Mouse (Mus musculus): ENCODE measurements at regions not wholly inside any gene's neighbourhood (a gene's known extent, or its start where the extent isn't known, plus 50 kb on each side); places are given as distances from the start of the nearest gene placed in this dataset.

GRCm38 (mm10) chr11:86430287-86430686, 54.2 kb upstream of the Rnft1 start:
- 89% methylated on average over 2 of the region's 2 CpGs for WGBS
- DNase-seq: no peak
- H3K4me3 ChIP-seq (replicated peaks; ENCODE audit: low read depth, low read length): no peak overlapping the region
- H3K27me3 ChIP-seq (ENCODE audit: control insufficient read depth, insufficient read depth, low read length): no peaks in the 10 kb centered on the region
- no peaks in the 10 kb centered on the region for H3K4me1 ChIP-seq (ENCODE audit: control insufficient read depth, insufficient read depth, low read length)
- H3K9ac ChIP-seq (replicated peaks; ENCODE audit: low read length): no peak overlapping the region
- no peaks in the 10 kb centered on the region for H3K9me3 ChIP-seq (ENCODE audit: control insufficient read depth, low read length)
- ATAC-seq (ENCODE audit: low FRiP score, low TSS enrichment): no peak
- H3K4me2 ChIP-seq (ENCODE audit: low read length): no peak overlapping the region
- no peaks in the 10 kb centered on the region for H3K36me3 ChIP-seq (ENCODE audit: control insufficient read depth, insufficient read depth, low read length)
- H3K27ac ChIP-seq (replicated peaks; ENCODE audit: low read depth, low read length): no peak overlapping the region

DNA sequence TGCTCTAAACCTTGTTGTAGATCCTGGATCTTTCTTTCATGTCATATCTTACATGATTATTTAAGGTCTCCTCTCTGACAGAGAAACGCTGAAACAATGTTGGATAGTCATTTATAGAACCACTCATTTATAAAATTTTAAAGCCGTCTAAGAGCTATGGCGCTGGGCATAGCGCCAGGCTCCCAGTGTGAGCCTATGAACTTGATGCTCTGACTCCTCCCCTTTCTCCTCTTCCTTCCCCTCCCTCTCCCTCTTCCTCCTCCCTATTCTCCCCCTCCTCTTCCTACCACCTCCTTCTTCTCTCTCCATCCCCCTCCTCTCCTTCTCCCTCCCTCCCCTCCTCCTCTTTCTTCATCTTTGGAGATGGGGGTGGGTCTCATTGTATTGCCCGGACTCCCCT, 52.9 kb upstream of the Rnft1 start:
- Histone ChIP-seq H3K4me3 (replicated peaks; ENCODE audit: low read depth, low read length) (no peak overlapping the region), H3K4me2 (ENCODE audit: low read length) (no peak overlapping the region), H3K36me3 (ENCODE audit: control insufficient read depth, insufficient read depth, low read length) (no peaks in the 10 kb centered on the region), H3K27me3 (ENCODE audit: control insufficient read depth, insufficient read depth, low read length) (no peaks in the 10 kb centered on the region), H3K4me1 (ENCODE audit: control insufficient read depth, insufficient read depth, low read length) (no peaks in the 10 kb centered on the region), H3K9ac (replicated peaks; ENCODE audit: low read length) (no peak overlapping the region), H3K9me3 (ENCODE audit: control insufficient read depth, low read length) (no peaks in the 10 kb centered on the region), H3K27ac (replicated peaks; ENCODE audit: low read depth, low read length) (no peak overlapping the region)
- ATAC-seq (ENCODE audit: low FRiP score, low TSS enrichment): no peak
- no peak for DNase-seq
- WGBS: 85% methylated on average over 5 of the region's 5 CpGs

- DNase-seq (no peak), ATAC-seq (ENCODE audit: low FRiP score, low TSS enrichment) (no peak)
- Histone ChIP-seq H3K4me1 (ENCODE audit: control insufficient read depth, insufficient read depth, low read length) (no peaks in the 10 kb centered on the region), H3K9ac (replicated peaks; ENCODE audit: low read length) (no peak overlapping the region), H3K9me3 (ENCODE audit: control insufficient read depth, low read length) (no peaks in the 10 kb centered on the region), H3K27me3 (ENCODE audit: control insufficient read depth, insufficient read depth, low read length) (no peaks in the 10 kb centered on the region), H3K4me3 (replicated peaks; ENCODE audit: low read depth, low read length) (no peak overlapping the region), H3K4me2 (ENCODE audit: low read length) (no peak overlapping the region), H3K27ac (replicated peaks; ENCODE audit: low read depth, low read length) (no peak overlapping the region), H3K36me3 (ENCODE audit: control insufficient read depth, insufficient read depth, low read length) (no peaks in the 10 kb centered on the region)
- 90% methylated on average over 8 of the region's 8 CpGs for whole genome bisulfite sequencing
Observed at GRCm38 (mm10) chr11:86434106-86434505, 50.4 kb upstream of the Rnft1 start.
